In the genomic region with DNA sequence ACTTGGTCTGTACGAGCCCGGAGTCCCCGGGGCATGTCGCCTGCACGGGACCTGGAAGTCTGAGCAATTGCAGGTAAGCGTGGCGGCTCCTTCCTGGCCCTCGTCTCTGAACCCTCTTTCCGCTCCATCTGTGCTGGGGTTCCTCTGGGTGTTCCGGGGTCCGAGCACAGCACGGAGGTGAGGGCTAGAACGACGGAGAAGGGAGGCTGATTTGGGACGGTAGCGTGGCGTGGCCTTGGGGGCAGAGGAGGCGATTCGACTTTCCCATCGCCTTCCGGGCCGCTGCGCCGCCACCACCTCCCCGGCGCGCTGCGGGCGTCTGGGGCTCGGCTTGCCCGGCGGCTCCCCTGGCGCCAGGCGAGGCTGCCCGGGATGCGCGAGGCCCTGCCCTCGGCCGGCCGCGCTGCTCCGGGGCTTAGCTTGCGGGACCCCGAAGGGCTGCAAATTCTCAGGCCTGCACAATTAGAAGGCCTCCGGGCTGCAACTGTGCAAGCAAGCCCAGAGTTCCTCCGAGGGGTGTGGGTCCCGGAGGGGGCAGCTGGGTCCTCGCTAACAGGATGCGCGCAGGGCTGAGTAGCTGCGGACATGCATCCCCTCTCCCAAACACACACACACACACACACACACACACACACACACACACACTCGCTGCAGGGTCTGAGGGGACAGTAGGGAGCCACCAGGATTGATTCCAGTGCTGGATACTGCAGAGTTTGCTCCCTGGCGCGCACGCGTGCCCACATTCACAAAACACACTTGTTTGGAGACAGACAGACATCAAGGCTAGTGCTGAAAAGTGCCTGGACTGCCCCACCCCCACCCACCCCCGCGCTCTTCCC, we compare ENCODE assay signal across 8 mouse cellular contexts. TPM values are rescaled to one million over a fixed set of nuclear protein-coding genes. Genes with fewer than 3 reads are reported as not detected.
A peak's percentile ranks its signal among the peaks of the same experiment; 100 is the strongest.
DNase-seq lines count a peak whose midpoint lies in the region; ATAC-seq and TF ChIP-seq lines count a peak whose summit lies in the region.

No protein-coding gene starts in this region.

- H3K4me2 ChIP-seq in forebrain, embryonic 11.5 days (ENCODE audit: low read depth, low read length, severe bottlenecking): peak overlapping the region; percentile 99
- H3K4me2 ChIP-seq in hindbrain, embryonic 13.5 days: peak overlapping the region; percentile 99
- peak overlapping the region; percentile 74 for H3K4me2 ChIP-seq in liver, embryonic 14.5 days (ENCODE audit: low read depth)
- peak overlapping the region; percentile 98 for H3K4me2 ChIP-seq in neural tube, embryonic 14.5 days (ENCODE audit: low read depth, low read length)

- H3K9me3 ChIP-seq in forebrain, embryonic 11.5 days (ENCODE audit: control insufficient read depth, low read length): no peaks in the 10 kb centered on the region
- H3K9me3 ChIP-seq in hindbrain, embryonic 13.5 days: no peaks in the 10 kb centered on the region
- H3K9me3 ChIP-seq in liver, embryonic 14.5 days (ENCODE audit: control insufficient read depth, low read length): no peaks in the 10 kb centered on the region
- no peaks in the 10 kb centered on the region for H3K9me3 ChIP-seq in neural tube, embryonic 14.5 days (ENCODE audit: control insufficient read depth, low read length)

- under 1% methylated on average over 58 of the region's 58 CpGs for WGBS in bone marrow, adult 2 months
- WGBS in forebrain, embryonic 11.5 days: under 1% methylated on average over 58 of the region's 58 CpGs
- WGBS in hindbrain, embryonic 13.5 days: under 1% methylated on average over 45 of the region's 58 CpGs
- WGBS in liver, embryonic 14.5 days (ENCODE audit: insufficient replicate concordance): under 1% methylated on average over 54 of the region's 58 CpGs
- WGBS in neural tube, embryonic 14.5 days: under 1% methylated on average over 50 of the region's 58 CpGs

- peaks cover 1% of the 10 kb centered on the region; the same call in 1 of the 2 replicates for H3K4me1 ChIP-seq in bone marrow, adult 2 months (ENCODE audit: control insufficient read depth, insufficient read depth, low read length)
- peaks cover 22% of the 10 kb centered on the region; the same call in 1 of the 2 replicates for H3K4me1 ChIP-seq in forebrain, embryonic 11.5 days (replicated peaks; ENCODE audit: control insufficient read depth, insufficient read depth, low read length)
- peaks cover 51% of the 10 kb centered on the region for H3K4me1 ChIP-seq in hindbrain, embryonic 13.5 days (replicated peaks)
- peaks cover 0 to 16% of the 10 kb centered on the region in 2 experiments for H3K4me1 ChIP-seq in liver, embryonic 14.5 days (replicated peaks; ENCODE audit: control insufficient read depth in 2 of 2, insufficient read depth in 2 of 2, low read length in 1 of 2)
- H3K4me1 ChIP-seq in neural tube, embryonic 14.5 days (ENCODE audit: control insufficient read depth, insufficient read depth, low read length): peaks cover 25% of the 10 kb centered on the region

- peak overlapping the region; percentile 93 for H3K27ac ChIP-seq in layer of hippocampus, adult 2 months
- H3K27ac ChIP-seq in bone marrow, adult 2 months (ENCODE audit: control insufficient read depth, insufficient read depth, low read depth, low read length, poor library complexity): peak overlapping the region; percentile 93
- 0 out of 2 replicates have a peak overlapping the region, but pooled peaks have one; percentile 18 for H3K27ac ChIP-seq in forebrain, embryonic 11.5 days (ENCODE audit: low read depth, low read length)
- peak overlapping the region; percentile 75 for H3K27ac ChIP-seq in hindbrain, embryonic 13.5 days
- peak overlapping the region; percentile 32 for H3K27ac ChIP-seq in liver, embryonic 14.5 days
- H3K27ac ChIP-seq in neural tube, embryonic 14.5 days (ENCODE audit: low read depth, low read length): peak overlapping the region; percentile 64

- peaks cover 13% of the 10 kb centered on the region for H3K27me3 ChIP-seq in forebrain, embryonic 11.5 days (ENCODE audit: control insufficient read depth, insufficient read depth, low read length)
- H3K27me3 ChIP-seq in hindbrain, embryonic 13.5 days: peaks cover 63% of the 10 kb centered on the region
- H3K27me3 ChIP-seq in liver, embryonic 14.5 days (ENCODE audit: control insufficient read depth, insufficient read depth, low read length): peaks cover 37% of the 10 kb centered on the region
- H3K27me3 ChIP-seq in neural tube, embryonic 14.5 days (ENCODE audit: control insufficient read depth, insufficient read depth, low read length): peaks cover 13% of the 10 kb centered on the region

- H3K4me3 ChIP-seq in layer of hippocampus, adult 2 months: peak overlapping the region; percentile 76
- peak overlapping the region; percentile 86 for H3K4me3 ChIP-seq in bone marrow, adult 2 months (replicated peaks; ENCODE audit: control insufficient read depth, low read depth, low read length)
- peak overlapping the region; percentile 55 for H3K4me3 ChIP-seq in forebrain, embryonic 11.5 days (ENCODE audit: low read depth, low read length)
- H3K4me3 ChIP-seq in hindbrain, embryonic 13.5 days: peak overlapping the region; percentile 58
- peak overlapping the region; percentile 61 to 66 for H3K4me3 ChIP-seq in liver, embryonic 14.5 days (ENCODE audit: insufficient read depth in 1 of 2, low read depth in 2 of 2, low read length in 2 of 2)
- peak overlapping the region; percentile 55 for H3K4me3 ChIP-seq in neural tube, embryonic 14.5 days (ENCODE audit: low read depth, low read length)

- no peaks in the 10 kb centered on the region for H3K36me3 ChIP-seq in forebrain, embryonic 11.5 days (ENCODE audit: control insufficient read depth, insufficient read depth, low read length)
- H3K36me3 ChIP-seq in hindbrain, embryonic 13.5 days: no peaks in the 10 kb centered on the region
- H3K36me3 ChIP-seq in liver, embryonic 14.5 days (replicated peaks; ENCODE audit: control insufficient read depth, insufficient read depth, low read depth): no peaks in the 10 kb centered on the region
- no peaks in the 10 kb centered on the region for H3K36me3 ChIP-seq in neural tube, embryonic 14.5 days (ENCODE audit: control insufficient read depth, insufficient read depth, low read length)

- peak; percentile 56 for ATAC-seq in forebrain, embryonic 11.5 days (replicated peaks; ENCODE audit: low FRiP score)
- peak; percentile 50 for ATAC-seq in hindbrain, embryonic 13.5 days (ENCODE audit: low FRiP score)
- peak; percentile 55 for ATAC-seq in liver, embryonic 14.5 days (ENCODE audit: insufficient read depth)
- ATAC-seq in neural tube, embryonic 14.5 days (ENCODE audit: low read depth): peak; percentile 36

- no peak for TF ChIP-seq POLR2A in bone marrow, adult 2 months (IDR thresholded peaks at IDR 0.05; ENCODE audit: borderline replicate concordance, control insufficient read depth, low read depth, low read length)

- 0 out of 2 replicates have a peak, but pooled peaks have one; percentile 1 for TF ChIP-seq CTCF in layer of hippocampus, adult 2 months (conservative IDR thresholded peaks at IDR 0.05)
- TF ChIP-seq CTCF in bone marrow, adult 2 months (IDR thresholded peaks at IDR 0.05; ENCODE audit: control insufficient read depth, insufficient read depth, low read length): no peak
- TF ChIP-seq CTCF in liver, embryonic 14.5 days (IDR thresholded peaks at IDR 0.05; ENCODE audit: low read depth): no peak

- DNase-seq in layer of hippocampus, adult 2 months (ENCODE audit: low spot score in 2 of 2): peak in 1 of 2 experiments; percentile 42
- no peak for DNase-seq in layer of hippocampus, adult 9-11 months
- peak; percentile 79 for DNase-seq in forebrain, embryonic 11.5 days (ENCODE audit: low spot score)
- DNase-seq in liver, embryonic 14.5 days (ENCODE audit: low read depth in 3 of 3, low spot score in 3 of 3): no peak
- DNase-seq in urinary bladder, postnatal 36 days (ENCODE audit: low spot score in 2 of 2): peak; percentile 24 to 36

- TF ChIP-seq EP300 in liver, embryonic 14.5 days (IDR thresholded peaks at IDR 0.05; ENCODE audit: low read depth): no peak

- peak overlapping the region; percentile 72 for H3K9ac ChIP-seq in forebrain, embryonic 11.5 days (ENCODE audit: low read length)
- peak overlapping the region; percentile 82 for H3K9ac ChIP-seq in hindbrain, embryonic 13.5 days
- peak overlapping the region; percentile 52 for H3K9ac ChIP-seq in liver, embryonic 14.5 days (replicated peaks)
- H3K9ac ChIP-seq in neural tube, embryonic 14.5 days (replicated peaks; ENCODE audit: low read depth, low read length): peak overlapping the region; percentile 43

RNA-seq across cellular contexts. Expression of a gene that starts 0.6 kb away (rescaled TPM):
- 10 to 100 TPM; 26.3 to 28.3 TPM for total RNA-seq in layer of hippocampus, adult 2 months (2021)
- polyA plus RNA-seq in bone marrow, adult 2 months (2011; ENCODE audit: insufficient read depth, insufficient read length, low replicate concordance, missing spikeins): 11.4 and 18.1 TPM in 2 replicates
- 3.0 and 3.2 TPM in 2 replicates for polyA plus RNA-seq in forebrain, embryonic 11.5 days (2014; fragmentation: Nextera tagmentation; extraction: Ambion mirVana)
- 2.6 and 3.4 TPM in 2 replicates for polyA plus RNA-seq in hindbrain, embryonic 13.5 days (2015; fragmentation: Nextera tagmentation; extraction: Ambion mirVana)
- 1.1 and 1.3 TPM in 2 replicates for polyA plus RNA-seq in liver, embryonic 14.5 days (2012; rRNA removed)
- 0.52 and 0.88 TPM in 2 replicates for polyA plus RNA-seq in liver, embryonic 14.5 days (2014; fragmentation: Nextera tagmentation; extraction: Ambion mirVana)
- 2.4 and 2.9 TPM in 2 replicates for polyA plus RNA-seq in neural tube, embryonic 14.5 days (2014; fragmentation: Nextera tagmentation; extraction: Ambion mirVana)

Comparison
In these comparisons a context has a peak if more than half of its experiments do, and no peak if none do; other contexts are left out.
1. DNase-seq: peak in forebrain, embryonic 11.5 days (single experiment) and urinary bladder, postnatal 36 days (2 of 2); none in layer of hippocampus, adult 9-11 months (single experiment) and liver, embryonic 14.5 days (0 of 3).
2. H3K27ac ChIP-seq: peak in every context shown above with its lines; median percentile 93 in layer of hippocampus, adult 2 months; 93 in bone marrow, adult 2 months; 75 in hindbrain, embryonic 13.5 days; 64 in neural tube, embryonic 14.5 days; 32 in liver, embryonic 14.5 days; 18 in forebrain, embryonic 11.5 days.
3. Peak in every context shown above with its lines, with median percentiles within 50 percentile points of each other: H3K4me3 ChIP-seq, ATAC-seq, H3K4me2 ChIP-seq and H3K9ac ChIP-seq.